Mouse (Mus musculus): ENCODE measurements around the gene Slitrk2. TPM values are rescaled to one million over a fixed set of nuclear protein-coding genes. Genes with fewer than 3 reads are reported as not detected.

Slitrk2 gene
- polyA plus RNA-seq (2014; fragmentation: Nextera tagmentation; extraction: Ambion mirVana) = 5.1 and 5.3 TPM in 2 replicates

- Histone ChIP-seq H3K4me2 (ENCODE audit: low read depth, low read length, severe bottlenecking) (peak within 1 kb of the TSS; percentile 51), H3K4me1 (replicated peaks; ENCODE audit: control insufficient read depth, insufficient read depth, low read length) (no peaks in the 10 kb centered on the region), H3K27me3 (ENCODE audit: control insufficient read depth, insufficient read depth, low read length) (no peaks in the 10 kb centered on the region), H3K36me3 (ENCODE audit: control insufficient read depth, insufficient read depth, low read length) (no peaks in the 10 kb centered on the region), H3K9me3 (ENCODE audit: control insufficient read depth, low read length) (no peaks in the 10 kb centered on the region), H3K4me3 (ENCODE audit: low read depth, low read length) (peak within 1 kb of the TSS; percentile 28), H3K27ac (ENCODE audit: low read depth, low read length) (no peak within 1 kb of the TSS), H3K9ac (ENCODE audit: low read length) (peak within 1 kb of the TSS; percentile 44)
- WGBS = 19% methylated on average over 18 of the region's 25 CpGs
- DNase-seq (ENCODE audit: low spot score) (peak; percentile 50), ATAC-seq (replicated peaks; ENCODE audit: low FRiP score) (peak; percentile 59)
Observed at GRCm38 (mm10) chrX:66648911-66649620, at the start of gene Slitrk2. Gene Slitrk2, plus strand, starts transcription at chrX:66649318.

DNA sequence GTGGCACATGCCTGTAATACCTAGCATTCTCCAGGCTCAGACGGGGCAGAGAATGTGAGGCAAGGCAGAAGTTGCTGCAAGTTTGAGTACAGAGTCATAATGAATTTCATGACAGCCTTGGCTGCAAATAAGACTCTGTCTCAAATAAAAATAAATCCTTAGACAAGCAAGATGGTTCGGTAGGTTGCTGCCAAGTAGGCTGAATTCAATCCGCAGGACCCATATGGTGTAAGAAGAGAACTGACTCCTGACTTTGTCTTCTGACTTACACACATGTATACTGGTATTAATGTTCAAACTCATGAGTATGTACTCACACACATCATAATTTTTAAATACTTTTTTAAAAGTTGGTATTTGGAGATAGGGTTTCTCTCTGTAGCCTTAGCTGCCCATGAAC lies 43.6 kb upstream of the Slitrk2 start:
- H3K36me3 ChIP-seq (ENCODE audit: control insufficient read depth, insufficient read depth, low read length) = no peaks in the 10 kb centered on the region
- no peak for DNase-seq (ENCODE audit: low spot score)
- no peak overlapping the region for H3K4me3 ChIP-seq (ENCODE audit: low read depth, low read length)
- ATAC-seq (replicated peaks; ENCODE audit: low FRiP score) = no peak
- WGBS = 85% methylated on average over 3 of the region's 3 CpGs
- H3K9me3 ChIP-seq (ENCODE audit: control insufficient read depth, low read length) = no peaks in the 10 kb centered on the region
- no peak overlapping the region for H3K27ac ChIP-seq (ENCODE audit: low read depth, low read length)
- H3K4me2 ChIP-seq (ENCODE audit: low read depth, low read length, severe bottlenecking) = no peak overlapping the region
- no peak overlapping the region for H3K9ac ChIP-seq (ENCODE audit: low read length)
- no peaks in the 10 kb centered on the region for H3K27me3 ChIP-seq (ENCODE audit: control insufficient read depth, insufficient read depth, low read length)
- no peaks in the 10 kb centered on the region for H3K4me1 ChIP-seq (replicated peaks; ENCODE audit: control insufficient read depth, insufficient read depth, low read length)

DNA sequence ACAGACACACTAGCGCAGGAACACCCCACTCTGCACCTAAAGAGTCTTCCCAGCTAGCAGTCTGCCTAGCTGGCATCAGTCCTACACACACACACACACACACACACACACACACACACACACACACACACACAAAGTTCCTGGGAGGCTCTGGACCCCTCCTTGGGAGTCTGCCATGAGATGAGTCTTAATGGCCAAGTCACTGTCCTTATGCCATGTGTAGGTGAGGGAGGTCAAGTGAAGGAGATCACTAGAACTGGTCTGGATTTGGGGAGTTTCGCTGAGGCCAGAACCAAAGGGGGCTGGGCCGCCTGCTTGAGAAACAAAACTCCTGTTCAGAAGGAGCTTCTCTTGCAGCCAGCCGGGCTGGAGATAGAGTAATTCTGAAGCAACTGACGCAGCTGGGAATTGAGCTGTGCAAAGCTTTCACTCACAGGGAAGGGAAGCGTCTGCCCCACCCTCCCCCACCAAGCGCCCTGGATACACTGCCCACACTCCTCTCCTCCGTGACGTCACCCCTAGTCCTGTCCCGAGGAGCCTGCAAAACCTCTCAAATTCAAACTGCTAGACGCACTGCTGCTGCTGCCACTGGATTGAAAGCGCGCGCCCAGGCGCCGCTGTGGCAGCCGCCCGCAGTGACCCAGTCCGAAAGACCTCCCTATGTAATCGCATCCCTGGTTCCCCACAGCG lies 3.5 kb downstream of the Slitrk2 start:
- Histone ChIP-seq H3K9ac (ENCODE audit: low read length) (peak overlapping the region; percentile 40), H3K4me3 (ENCODE audit: low read depth, low read length) (peak overlapping the region; percentile 31), H3K36me3 (ENCODE audit: control insufficient read depth, insufficient read depth, low read length) (no peaks in the 10 kb centered on the region), H3K4me1 (replicated peaks; ENCODE audit: control insufficient read depth, insufficient read depth, low read length) (no peaks in the 10 kb centered on the region), H3K9me3 (ENCODE audit: control insufficient read depth, low read length) (no peaks in the 10 kb centered on the region), H3K27ac (ENCODE audit: low read depth, low read length) (no peak overlapping the region), H3K27me3 (ENCODE audit: control insufficient read depth, insufficient read depth, low read length) (no peaks in the 10 kb centered on the region), H3K4me2 (ENCODE audit: low read depth, low read length, severe bottlenecking) (peak overlapping the region; percentile 55)
- 12% methylated on average over 21 of the region's 21 CpGs for WGBS
- ATAC-seq (replicated peaks; ENCODE audit: low FRiP score) (peak; percentile 91), DNase-seq (ENCODE audit: low spot score) (peak; percentile 75)

DNA sequence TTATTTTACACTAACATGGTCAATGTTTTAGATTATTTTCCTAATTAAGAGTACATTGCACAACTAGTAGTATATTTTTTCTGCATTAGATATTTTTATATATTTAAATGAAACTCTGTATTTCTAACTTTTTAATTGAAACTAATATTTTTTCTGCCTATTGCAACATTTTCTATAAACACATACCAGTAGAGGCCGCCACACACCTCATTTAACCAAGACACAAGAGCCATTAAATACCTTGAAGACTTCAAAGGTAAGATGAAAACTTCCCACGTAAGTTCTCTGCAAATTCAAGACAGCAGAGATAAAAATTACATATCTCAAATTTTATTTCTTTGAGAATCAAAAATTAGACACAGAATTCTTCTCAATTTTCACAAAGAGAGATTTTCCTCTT lies 8.2 kb downstream of the Slitrk2 start:
- 34% methylated on average over 2 of the region's 2 CpGs for WGBS
- no peak overlapping the region for H3K27ac ChIP-seq (ENCODE audit: low read depth, low read length)
- H3K36me3 ChIP-seq (ENCODE audit: control insufficient read depth, insufficient read depth, low read length) = no peaks in the 10 kb centered on the region
- H3K4me3 ChIP-seq (ENCODE audit: low read depth, low read length) = no peak overlapping the region
- ATAC-seq (replicated peaks; ENCODE audit: low FRiP score) = no peak
- no peaks in the 10 kb centered on the region for H3K9me3 ChIP-seq (ENCODE audit: control insufficient read depth, low read length)
- H3K9ac ChIP-seq (ENCODE audit: low read length) = no peak overlapping the region
- no peak overlapping the region for H3K4me2 ChIP-seq (ENCODE audit: low read depth, low read length, severe bottlenecking)
- no peaks in the 10 kb centered on the region for H3K4me1 ChIP-seq (replicated peaks; ENCODE audit: control insufficient read depth, insufficient read depth, low read length)
- no peak for DNase-seq (ENCODE audit: low spot score)
- H3K27me3 ChIP-seq (ENCODE audit: control insufficient read depth, insufficient read depth, low read length) = no peaks in the 10 kb centered on the region

GRCm38 (mm10) chrX:66676959-66677358 lies 27.8 kb downstream of the Slitrk2 start:
- DNase-seq (ENCODE audit: low spot score) (no peak), ATAC-seq (replicated peaks; ENCODE audit: low FRiP score) (no peak)
- Histone ChIP-seq H3K4me1 (replicated peaks; ENCODE audit: control insufficient read depth, insufficient read depth, low read length) (no peaks in the 10 kb centered on the region), H3K9me3 (ENCODE audit: control insufficient read depth, low read length) (no peaks in the 10 kb centered on the region), H3K36me3 (ENCODE audit: control insufficient read depth, insufficient read depth, low read length) (no peaks in the 10 kb centered on the region), H3K27ac (ENCODE audit: low read depth, low read length) (no peak overlapping the region), H3K4me2 (ENCODE audit: low read depth, low read length, severe bottlenecking) (no peak overlapping the region), H3K4me3 (ENCODE audit: low read depth, low read length) (no peak overlapping the region), H3K9ac (ENCODE audit: low read length) (no peak overlapping the region), H3K27me3 (ENCODE audit: control insufficient read depth, insufficient read depth, low read length) (no peaks in the 10 kb centered on the region)
- 85% methylated on average over 4 of the region's 4 CpGs for WGBS

GRCm38 (mm10) chrX:66678646-66679045 lies 29.5 kb downstream of the Slitrk2 start:
- no peaks in the 10 kb centered on the region for H3K27me3 ChIP-seq (ENCODE audit: control insufficient read depth, insufficient read depth, low read length)
- no peak overlapping the region for H3K4me2 ChIP-seq (ENCODE audit: low read depth, low read length, severe bottlenecking)
- no peaks in the 10 kb centered on the region for H3K9me3 ChIP-seq (ENCODE audit: control insufficient read depth, low read length)
- ATAC-seq (replicated peaks; ENCODE audit: low FRiP score) (no peak), DNase-seq (ENCODE audit: low spot score) (no peak)
- no peak overlapping the region for H3K4me3 ChIP-seq (ENCODE audit: low read depth, low read length)
- H3K9ac ChIP-seq (ENCODE audit: low read length) = no peak overlapping the region
- H3K36me3 ChIP-seq (ENCODE audit: control insufficient read depth, insufficient read depth, low read length) = no peaks in the 10 kb centered on the region
- no peak overlapping the region for H3K27ac ChIP-seq (ENCODE audit: low read depth, low read length)
- WGBS = 29% methylated on average over 7 of the region's 7 CpGs
- H3K4me1 ChIP-seq (replicated peaks; ENCODE audit: control insufficient read depth, insufficient read depth, low read length) = no peaks in the 10 kb centered on the region

All from forebrain, embryonic 11.5 days (tissue).